Mouse (Mus musculus) CH12.LX (cell line): Measurements from ENCODE around the gene Rtca. TPM values are rescaled to one million over a fixed set of nuclear protein-coding genes. Genes with fewer than 3 reads are reported as not detected.

Experiments used
- DNase-seq: peaks from one replicate; pipeline ENCODE4 v3.0.0-alpha.2; 2013; ENCODE audit errors: extremely low read depth
- H3K27ac ChIP-seq: 2 replicates; pipeline ENCODE4 v1.5.1; 2012; ENCODE audit warnings: low read depth, mild to moderate bottlenecking, control low read depth, moderate library complexity; ENCODE audit not compliant: insufficient read depth
- H3K27me3 ChIP-seq: replicated peaks from 2 replicates; pipeline ENCODE3; 2012; ENCODE audit warnings: inconsistent platforms
- H3K36me3 ChIP-seq, 2 experiments: replicated peaks in 1 of 2; 2 replicates each; pipeline versions ENCODE3 to v1.6.1; 2012; ENCODE audit warnings: inconsistent platforms in 1 of 2, low read length in 1 of 2, mild to moderate bottlenecking in 1 of 2, mixed read lengths in 1 of 2, moderate library complexity in 1 of 2; ENCODE audit not compliant: control insufficient read depth in 1 of 2, insufficient read depth in 1 of 2
- H3K4me1 ChIP-seq, 2 experiments: 2 replicates each; pipeline ENCODE4 v1.6.1; 2012; ENCODE audit warnings: inconsistent platforms in 1 of 2, moderate library complexity in 1 of 2; ENCODE audit not compliant: insufficient read depth in 2 of 2, control insufficient read depth in 1 of 2
- H3K4me2 ChIP-seq: 2 replicates; pipeline ENCODE4 v1.6.1; 2012; ENCODE audit warnings: low read depth, mild to moderate bottlenecking, control low read depth; ENCODE audit not compliant: poor library complexity, insufficient read depth, severe bottlenecking
- H3K4me3 ChIP-seq, 3 experiments: fragments of 150-350 bp in 1 of 3; sonication (generic) in 1 of 3; replicated peaks in 1 of 3; 2 replicates each; pipeline versions ENCODE3 to v1.5.1; 2011 to 2012; ENCODE audit warnings: low read depth in 2 of 3, low read length in 2 of 3, mild to moderate bottlenecking in 2 of 3, moderate library complexity in 2 of 3, control low read depth in 1 of 3, improper control_type of control experiment in 1 of 3, inconsistent platforms in 1 of 3, mixed read lengths in 1 of 3; ENCODE audit not compliant: poor library complexity in 1 of 3
- H3K79me2 ChIP-seq: replicated peaks from 2 replicates; pipeline ENCODE4 v1.6.1; 2012; ENCODE audit warnings: mild to moderate bottlenecking, moderate library complexity; ENCODE audit not compliant: control insufficient read depth, poor library complexity, insufficient read depth, severe bottlenecking; ENCODE audit errors: extremely low read depth
- H3K9ac ChIP-seq: 2 replicates; pipeline ENCODE4 v1.6.1; 2012; ENCODE audit warnings: low read depth, mild to moderate bottlenecking, control low read depth, moderate library complexity; ENCODE audit not compliant: insufficient read depth
- H3K9me3 ChIP-seq: replicated peaks from 2 replicates; pipeline ENCODE3; 2012; ENCODE audit warnings: low read length, inconsistent platforms, mixed read lengths
- CHD1 ChIP-seq: IDR thresholded peaks from 2 replicates; pipeline ENCODE4 v1.6.1; 2012; ENCODE audit warnings: low read depth, low read length, improper control_type of control experiment, inconsistent platforms
- CHD2 ChIP-seq: IDR thresholded peaks from 2 replicates; pipeline ENCODE4 v1.6.1; 2011; ENCODE audit warnings: low read length, improper control_type of control experiment
- CTCF ChIP-seq, 2 experiments: IDR thresholded peaks in 1 of 2; conservative IDR thresholded peaks in 1 of 2; 2 replicates each; pipeline ENCODE4 v1.5.1; 2011 to 2012; ENCODE audit warnings: low read depth in 2 of 2, low read length in 2 of 2, improper control_type of control experiment in 1 of 2, inconsistent platforms in 1 of 2, mild to moderate bottlenecking in 1 of 2, moderate library complexity in 1 of 2
- E2F4 ChIP-seq: IDR thresholded peaks from 2 replicates; pipeline ENCODE4 v1.6.1; 2011; ENCODE audit warnings: low read depth, low read length, improper control_type of control experiment; ENCODE audit not compliant: insufficient replicate concordance
- EP300 ChIP-seq: IDR thresholded peaks from 2 replicates; pipeline ENCODE4 v1.6.1; 2011; ENCODE audit warnings: low read length, improper control_type of control experiment
- HCFC1 ChIP-seq: IDR thresholded peaks from 2 replicates; pipeline ENCODE4 v1.6.1; 2012; ENCODE audit warnings: low read depth, mild to moderate bottlenecking, inconsistent platforms, low read length, improper control_type of control experiment
- JUN ChIP-seq: IDR thresholded peaks from 2 replicates; pipeline ENCODE4 v1.6.1; 2011; ENCODE audit warnings: low read depth, mild to moderate bottlenecking, low read length, improper control_type of control experiment, moderate library complexity; ENCODE audit not compliant: insufficient read depth
- JUND ChIP-seq: conservative IDR thresholded peaks from 2 replicates; pipeline ENCODE4 v1.6.1; 2011; ENCODE audit warnings: low read depth, low read length, improper control_type of control experiment
- KAT2A ChIP-seq: IDR thresholded peaks from 2 replicates; pipeline ENCODE4 v1.6.1; 2012; ENCODE audit warnings: low read length, improper control_type of control experiment, inconsistent platforms; ENCODE audit not compliant: insufficient replicate concordance
- MYC ChIP-seq: IDR thresholded peaks from 2 replicates; pipeline ENCODE4 v1.6.1; 2011; ENCODE audit warnings: low read depth, mild to moderate bottlenecking, improper control_type of control experiment, low read length
- NRF1 ChIP-seq: IDR thresholded peaks from 2 replicates; pipeline ENCODE4 v1.6.1; 2014; ENCODE audit warnings: low read depth, mild to moderate bottlenecking, inconsistent platforms, low read length, improper control_type of control experiment, moderate library complexity
- POLR2A ChIP-seq: IDR thresholded peaks from 2 replicates; pipeline ENCODE4 v1.6.1; 2011; ENCODE audit warnings: low read depth, mild to moderate bottlenecking, improper control_type of control experiment, low read length
- RCOR1 ChIP-seq: conservative IDR thresholded peaks from 2 replicates; pipeline ENCODE4 v1.6.1; 2012; ENCODE audit warnings: low read depth, mild to moderate bottlenecking, inconsistent platforms, low read length, improper control_type of control experiment
- SIN3A ChIP-seq: IDR thresholded peaks from 2 replicates; pipeline ENCODE4 v1.6.1; 2012; ENCODE audit warnings: low read length, improper control_type of control experiment, inconsistent platforms
- SMC3 ChIP-seq: IDR thresholded peaks from 2 replicates; pipeline ENCODE4 v1.6.1; 2011; ENCODE audit warnings: low read depth, low read length, improper control_type of control experiment
- TBP ChIP-seq: conservative IDR thresholded peaks from 2 replicates; pipeline ENCODE4 v1.6.1; 2011; ENCODE audit warnings: low read depth, low read length, improper control_type of control experiment
- TCF12 ChIP-seq: IDR thresholded peaks from 2 replicates; pipeline ENCODE4 v1.6.1; 2014; ENCODE audit warnings: low read depth, mild to moderate bottlenecking, inconsistent platforms, low read length, improper control_type of control experiment
- USF2 ChIP-seq: conservative IDR thresholded peaks from 2 replicates; pipeline ENCODE4 v1.6.1; 2011; ENCODE audit warnings: low read depth, low read length, improper control_type of control experiment
- ZC3H11A ChIP-seq: IDR thresholded peaks from 2 replicates; pipeline ENCODE4 v1.6.1; 2012; ENCODE audit warnings: low read depth, mild to moderate bottlenecking, inconsistent platforms, low read length, improper control_type of control experiment
- ZKSCAN1 ChIP-seq: IDR thresholded peaks from 2 replicates; pipeline ENCODE4 v1.6.1; 2012; ENCODE audit warnings: low read depth, inconsistent platforms, low read length, improper control_type of control experiment, borderline replicate concordance
- ZNF384 ChIP-seq: IDR thresholded peaks from 2 replicates; pipeline ENCODE4 v1.6.1; 2012; ENCODE audit warnings: low read depth, low read length, improper control_type of control experiment, inconsistent platforms
- dilution Hi-C: fragments of 300-500 bp; cut with MboI; formaldehyde crosslinking; loops from 2 replicates; pipeline ENCODE4 v1.14.3; 2020; ENCODE audit warnings: low sequenced_read_pairs; ENCODE audit not compliant: extremely low pct_unique_long_range_greater_than_20kb, extremely low pct_ligation_motif_present
- in situ Hi-C: fragments of 300-500 bp; cut with MboI; formaldehyde crosslinking; loops from 3 replicates; pipeline ENCODE4 v1.14.3; 2019; ENCODE audit warnings: low sequenced_read_pairs, low pct_ligation_motif_present, low pct_unique_long_range_greater_than_20kb, mixed read lengths
- polyA plus RNA-seq: library from polyadenylated mRNA; unstranded; fragments of >175 nt; gene quantifications from 2 replicates; pipeline ENCODE4 v1.2.1, GENCODE M21; 2012; ENCODE audit warnings: low read depth; ENCODE audit not compliant: insufficient read length
- total RNA-seq, 2 experiments: library from RNA; depleted of rRNA; stranded (reverse); fragments of 300-350 nt in 1 of 2; fragments of >200 nt in 1 of 2; gene quantifications; 2 replicates each; pipeline ENCODE4 v1.2.3; 2012 to 2014

The Rtca gene
- total and polyA plus RNA-seq, 3 experiments = 57.8 to 80.1 (median 75.5) TPM

DNA sequence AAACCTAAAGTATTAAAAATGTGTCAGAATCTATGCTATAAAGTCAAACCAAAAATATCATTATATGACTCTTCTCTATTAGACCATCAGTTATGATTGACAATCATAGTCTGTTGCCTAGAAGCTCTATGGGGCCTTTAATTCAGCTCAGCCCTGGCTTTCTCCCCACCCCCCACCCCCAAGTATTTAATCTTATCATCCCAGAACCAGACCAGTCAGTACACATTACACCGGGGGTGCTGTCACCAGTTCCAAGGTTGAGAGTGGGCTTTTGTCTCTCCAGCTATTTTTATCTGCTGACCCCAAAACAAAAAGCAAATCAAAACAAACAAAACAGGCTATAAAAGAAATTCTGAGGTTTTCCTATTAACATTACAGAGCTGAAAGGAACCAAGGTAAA is 53.5 kb downstream of the Rtca start:
- DNase-seq = no peak
- dilution Hi-C loops (no loop called here), in situ Hi-C loops (no loop called here)
- H3K4me1 ChIP-seq = peaks cover 3 to 11% of the 10 kb centered on the region in 2 experiments; a peak in 2 of 4 replicates
- peaks cover 3% of the 10 kb centered on the region for H3K9me3 ChIP-seq
- H3K36me3 ChIP-seq = no peaks in the 10 kb centered on the region
- no peaks in the 10 kb centered on the region for H3K79me2 ChIP-seq
- H3K9ac ChIP-seq = no peak overlapping the region
- no peak overlapping the region for H3K4me3 ChIP-seq
- TF ChIP-seq JUND = no peak
- no peak for TF ChIP-seq USF2
- no peak for TF ChIP-seq ZKSCAN1
- no peak for TF ChIP-seq TCF12
- TF ChIP-seq CHD1 = no peak
- no peak for TF ChIP-seq RCOR1
- no peak for TF ChIP-seq ZNF384
- TF ChIP-seq MYC = no peak
- TF ChIP-seq E2F4 = no peak
- TF ChIP-seq SIN3A = no peak
- TF ChIP-seq POLR2A = no peak
- H3K27ac ChIP-seq = no peak overlapping the region
- no peak overlapping the region for H3K4me2 ChIP-seq
- H3K27me3 ChIP-seq = no peaks in the 10 kb centered on the region

DNA sequence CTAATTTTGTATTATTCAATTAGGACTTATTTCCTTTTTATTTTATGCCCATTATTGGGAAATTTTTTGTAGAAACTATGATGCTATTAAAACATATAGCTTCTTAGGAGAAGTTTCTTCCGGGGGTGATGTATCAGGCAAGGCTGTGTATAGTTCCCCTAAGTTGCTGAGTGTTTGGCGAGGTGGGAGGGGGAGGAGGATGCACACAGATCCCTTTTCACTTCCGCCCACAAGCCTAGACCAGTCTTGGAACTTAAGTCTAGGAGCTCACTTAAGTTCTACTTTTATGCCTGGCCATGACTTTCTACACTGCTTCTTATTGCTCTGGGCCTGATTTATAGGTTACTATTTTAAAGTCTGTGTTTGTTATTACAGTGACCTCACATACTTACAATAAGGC is 57.3 kb downstream of the Rtca start:
- H3K9ac ChIP-seq = no peak overlapping the region
- DNase-seq = no peak
- H3K27me3 ChIP-seq = no peaks in the 10 kb centered on the region
- in situ Hi-C loops = no loop called here
- dilution Hi-C loops = no loop called here
- H3K9me3 ChIP-seq = peaks cover 3% of the 10 kb centered on the region
- no peak overlapping the region for H3K4me3 ChIP-seq
- TF ChIP-seq TBP (no peak), MYC (no peak), KAT2A (no peak), EP300 (no peak), E2F4 (no peak), SIN3A (no peak), CTCF (conservative IDR thresholded peaks at IDR 0.05 in 1 of 2, IDR thresholded peaks at IDR 0.05 in 1 of 2; ENCODE audit: low read depth in 2 of 2, low read length in 2 of 2) (no peak), CHD2 (no peak), JUN (no peak), ZC3H11A (no peak), CHD1 (no peak), SMC3 (no peak), NRF1 (no peak), ZNF384 (no peak), HCFC1 (no peak)
- H3K27ac ChIP-seq = no peak overlapping the region
- H3K4me2 ChIP-seq = no peak overlapping the region
- no peaks in the 10 kb centered on the region for H3K36me3 ChIP-seq
- peaks cover 3 to 11% of the 10 kb centered on the region in 2 experiments; a peak in 2 of 4 replicates for H3K4me1 ChIP-seq
- no peaks in the 10 kb centered on the region for H3K79me2 ChIP-seq
